Mouse (Mus musculus) MEL (cell line): Measurements from ENCODE around the gene Cdkn3. TPM values are rescaled to one million over a fixed set of nuclear protein-coding genes. Genes with fewer than 3 reads are reported as not detected.

Experiments
- DNase-seq: peaks from one replicate; pipeline ENCODE4 v3.0.0; 2011; ENCODE audit warnings: low read depth, low spot score
- H3K27ac ChIP-seq: 2 replicates; pipeline ENCODE4 v1.5.1; 2012; ENCODE audit warnings: low read depth, mild to moderate bottlenecking, control low read depth, low read length, moderate library complexity; ENCODE audit not compliant: control insufficient read depth
- H3K27me3 ChIP-seq, 2 experiments: fragments of 150-350 bp in 1 of 2; sonication (generic) in 1 of 2; 2 replicates each; pipeline ENCODE4 v1.6.1; 2012; ENCODE audit warnings: low read length in 2 of 2, mild to moderate bottlenecking in 2 of 2, improper control_type of control experiment in 1 of 2, moderate library complexity in 1 of 2; ENCODE audit not compliant: insufficient read depth in 2 of 2, control insufficient read depth in 1 of 2
- H3K36me3 ChIP-seq, 2 experiments: 2 replicates each; pipeline ENCODE4 v1.6.1; 2012 to 2014; ENCODE audit warnings: low read length in 2 of 2, improper control_type of control experiment in 1 of 2, inconsistent platforms in 1 of 2, mild to moderate bottlenecking in 1 of 2; ENCODE audit not compliant: insufficient read depth in 2 of 2, control insufficient read depth in 1 of 2
- H3K4me1 ChIP-seq, 2 experiments: fragments of 150-350 bp in 1 of 2; sonication (generic) in 1 of 2; 2 replicates each; pipeline ENCODE4 v1.6.1; 2012; ENCODE audit warnings: low read length in 2 of 2, improper control_type of control experiment in 1 of 2, mild to moderate bottlenecking in 1 of 2; ENCODE audit not compliant: insufficient read depth in 2 of 2, control insufficient read depth in 1 of 2
- H3K4me3 ChIP-seq, 2 experiments: fragments of 150-350 bp in 1 of 2; sonication (generic) in 1 of 2; 2 replicates each; pipeline ENCODE4 v1.5.1; 2012; ENCODE audit warnings: low read depth in 2 of 2, low read length in 2 of 2, mild to moderate bottlenecking in 2 of 2, moderate library complexity in 2 of 2, control low read depth in 1 of 2, improper control_type of control experiment in 1 of 2; ENCODE audit not compliant: control insufficient read depth in 1 of 2, insufficient read depth in 1 of 2
- H3K79me2 ChIP-seq: 2 replicates; pipeline ENCODE4 v1.6.1; 2012; ENCODE audit warnings: mild to moderate bottlenecking, low read length, moderate library complexity; ENCODE audit not compliant: control insufficient read depth, poor library complexity, insufficient read depth
- H3K9ac ChIP-seq: 2 replicates; pipeline ENCODE4 v1.6.1; 2012; ENCODE audit warnings: low read depth, mild to moderate bottlenecking, control low read depth, low read length, moderate library complexity; ENCODE audit not compliant: control insufficient read depth, poor library complexity, severe bottlenecking
- H3K9me3 ChIP-seq: fragments of 150-350 bp; sonication (generic); replicated peaks from 2 replicates; pipeline ENCODE4 v1.6.1; 2012; ENCODE audit warnings: mild to moderate bottlenecking, low read length, improper control_type of control experiment, moderate library complexity; ENCODE audit not compliant: insufficient read depth
- BHLHE40 ChIP-seq: IDR thresholded peaks from 2 replicates; pipeline ENCODE4 v1.6.1; 2012; ENCODE audit warnings: low read depth, mild to moderate bottlenecking, inconsistent platforms, low read length, improper control_type of control experiment, borderline replicate concordance
- CHD1 ChIP-seq: IDR thresholded peaks from 2 replicates; pipeline ENCODE4 v1.6.1; 2012; ENCODE audit warnings: low read depth, mild to moderate bottlenecking, inconsistent platforms, low read length, improper control_type of control experiment
- CHD2 ChIP-seq: IDR thresholded peaks from 2 replicates; pipeline ENCODE4 v1.6.1; 2011; ENCODE audit warnings: low read length, improper control_type of control experiment
- CTCF ChIP-seq, 3 experiments: IDR thresholded peaks in 2 of 3; conservative IDR thresholded peaks in 1 of 3; 2 replicates each; pipeline ENCODE4 v1.5.1; 2011 to 2012; ENCODE audit warnings: low read length in 3 of 3, low read depth in 2 of 3, mild to moderate bottlenecking in 2 of 3, improper control_type of control experiment in 1 of 3, inconsistent platforms in 1 of 3, mixed read lengths in 1 of 3, moderate library complexity in 1 of 3; ENCODE audit not compliant: control insufficient read depth in 1 of 3, insufficient read depth in 1 of 3, poor library complexity in 1 of 3, severe bottlenecking in 1 of 3
- EP300 ChIP-seq, 2 experiments: IDR thresholded peaks; 2 replicates each; pipeline ENCODE4 v1.6.1; 2011; ENCODE audit warnings: improper control_type of control experiment in 2 of 2, low read length in 2 of 2, low read depth in 1 of 2, mild to moderate bottlenecking in 1 of 2
- ETS1 ChIP-seq: IDR thresholded peaks from 2 replicates; pipeline ENCODE4 v1.6.1; 2012; ENCODE audit warnings: low read depth, mild to moderate bottlenecking, inconsistent platforms, low read length, improper control_type of control experiment, moderate library complexity
- JUND ChIP-seq: IDR thresholded peaks from 2 replicates; pipeline ENCODE4 v1.6.1; 2011; ENCODE audit warnings: low read depth, mild to moderate bottlenecking, improper control_type of control experiment, low read length
- KAT2A ChIP-seq: conservative IDR thresholded peaks from 2 replicates; pipeline ENCODE4 v1.6.1; 2012; ENCODE audit warnings: low read depth, low read length, improper control_type of control experiment, inconsistent platforms
- MAX ChIP-seq: IDR thresholded peaks from 2 replicates; pipeline ENCODE4 v1.6.1; 2011; ENCODE audit warnings: low read length, improper control_type of control experiment
- MAZ ChIP-seq: IDR thresholded peaks from 2 replicates; pipeline ENCODE4 v1.6.1; 2012; ENCODE audit warnings: low read depth, mild to moderate bottlenecking, inconsistent platforms, low read length, improper control_type of control experiment
- MYB ChIP-seq: IDR thresholded peaks from 2 replicates; pipeline ENCODE4 v1.6.1; 2011; ENCODE audit warnings: mild to moderate bottlenecking, low read depth, low read length, improper control_type of control experiment
- MYC ChIP-seq: IDR thresholded peaks from 2 replicates; pipeline ENCODE4 v1.6.1; 2011; ENCODE audit warnings: low read depth, mild to moderate bottlenecking, low read length, improper control_type of control experiment, moderate library complexity
- NELFE ChIP-seq: IDR thresholded peaks from 2 replicates; pipeline ENCODE4 v1.6.1; 2011; ENCODE audit warnings: low read depth, low read length, improper control_type of control experiment
- NRF1 ChIP-seq: IDR thresholded peaks from 2 replicates; pipeline ENCODE4 v1.6.1; 2014; ENCODE audit warnings: low read depth, mild to moderate bottlenecking, inconsistent platforms, low read length, improper control_type of control experiment, moderate library complexity; ENCODE audit not compliant: poor library complexity, insufficient read depth, severe bottlenecking
- POLR2A ChIP-seq, 2 experiments: IDR thresholded peaks; 2 replicates each; pipeline ENCODE4 v1.6.1; 2011 to 2012; ENCODE audit warnings: low read length in 2 of 2, mild to moderate bottlenecking in 2 of 2, control low read depth in 1 of 2, improper control_type of control experiment in 1 of 2, low read depth in 1 of 2, moderate library complexity in 1 of 2; ENCODE audit not compliant: control insufficient read depth in 1 of 2, insufficient read depth in 1 of 2, poor library complexity in 1 of 2
- POLR2AphosphoS5 ChIP-seq: IDR thresholded peaks from 2 replicates; pipeline ENCODE4 v1.6.1; 2012; ENCODE audit warnings: low read depth, borderline replicate concordance, mild to moderate bottlenecking, inconsistent platforms, low read length, moderate library complexity, mixed read lengths
- RAD21 ChIP-seq: IDR thresholded peaks from 2 replicates; pipeline ENCODE4 v1.6.1; 2011; ENCODE audit warnings: mild to moderate bottlenecking, low read depth, low read length, improper control_type of control experiment
- RCOR1 ChIP-seq: IDR thresholded peaks from 2 replicates; pipeline ENCODE4 v1.6.1; 2012; ENCODE audit warnings: low read depth, mild to moderate bottlenecking, inconsistent platforms, low read length, improper control_type of control experiment
- SMC3 ChIP-seq: IDR thresholded peaks from 2 replicates; pipeline ENCODE4 v1.6.1; 2011; ENCODE audit warnings: low read depth, low read length, improper control_type of control experiment
- TAL1 ChIP-seq: IDR thresholded peaks from 2 replicates; pipeline ENCODE4 v1.6.1; 2012; ENCODE audit warnings: mild to moderate bottlenecking, inconsistent platforms, low read length, moderate library complexity, mixed read lengths
- TCF12 ChIP-seq: IDR thresholded peaks from 2 replicates; pipeline ENCODE4 v1.6.1; 2014; ENCODE audit warnings: low read depth, mild to moderate bottlenecking, inconsistent platforms, low read length, improper control_type of control experiment, moderate library complexity
- ZNF384 ChIP-seq: IDR thresholded peaks from 2 replicates; pipeline ENCODE4 v1.6.1; 2012; ENCODE audit warnings: low read depth, mild to moderate bottlenecking, inconsistent platforms, low read length, improper control_type of control experiment
- polyA plus RNA-seq, 2 experiments: library from polyadenylated mRNA; stranded (reverse) in 1 of 2; unstranded in 1 of 2; fragments of >175 nt in 1 of 2; fragments of >200 nt in 1 of 2; gene quantifications; 2 replicates each; pipeline versions ENCODE4 v1.2.1 to v1.2.4; 2012; ENCODE audit warnings: low replicate concordance in 2 of 2, low read depth in 1 of 2; ENCODE audit not compliant: insufficient read length in 2 of 2, insufficient read depth in 1 of 2, missing spikeins in 1 of 2
- total RNA-seq: library from RNA; depleted of rRNA; stranded (reverse); fragments of 300-350 nt; gene quantifications from 2 replicates; pipeline ENCODE4 v1.2.3, GENCODE M21; 2012

Gene Cdkn3
- total and polyA plus RNA-seq, 3 experiments, result 15.7 to 19.6 TPM; not detected in 1

- H3K27ac ChIP-seq, result no peak overlapping the region
- no peaks in the 10 kb centered on the region for H3K27me3 ChIP-seq
- peaks cover 34% of the 10 kb centered on the region for H3K79me2 ChIP-seq
- H3K9ac ChIP-seq, result no peak overlapping the region
- peaks cover 14 to 17% of the 10 kb centered on the region in 2 experiments for H3K36me3 ChIP-seq
- no peak for TF ChIP-seq CHD1
- TF ChIP-seq BHLHE40, result no peak
- no peak for TF ChIP-seq CTCF (IDR thresholded peaks at IDR 0.05 in 2 of 3, conservative IDR thresholded peaks at IDR 0.05 in 1 of 3; ENCODE audit: control insufficient read depth in 1 of 3, insufficient read depth in 1 of 3, low read depth in 2 of 3, low read length in 3 of 3, poor library complexity in 1 of 3, severe bottlenecking in 1 of 3)
- TF ChIP-seq MAZ, result no peak
- no peak for TF ChIP-seq RAD21
- TF ChIP-seq NRF1, result no peak
- DNase-seq, result peak; percentile 34
- no peaks in the 10 kb centered on the region for H3K9me3 ChIP-seq
- peaks cover 0 to 10% of the 10 kb centered on the region in 2 experiments; a peak in 3 of 4 replicates for H3K4me1 ChIP-seq
- H3K4me3 ChIP-seq, result no peak overlapping the region
These were observed 55.3 kb downstream of the Cdkn3 start for GRCm38 (mm10) chr14:46815640-46816039.

- no peak overlapping the region for H3K27ac ChIP-seq
These were observed 56.7 kb downstream of the Cdkn3 start for GRCm38 (mm10) chr14:46816916-46817622.

More at GRCm38 (mm10) chr14:46816916-46817622, 56.7 kb downstream of the Cdkn3 start:
- peaks cover 4 to 15% of the 10 kb centered on the region in 2 experiments for H3K4me1 ChIP-seq
- no peak overlapping the region for H3K9ac ChIP-seq
- TF ChIP-seq KAT2A, result no peak
- no peak for TF ChIP-seq NRF1
- TF ChIP-seq POLR2AphosphoS5, result no peak
- no peak for TF ChIP-seq CHD2
- TF ChIP-seq NELFE, result no peak
- no peak for TF ChIP-seq CTCF (IDR thresholded peaks at IDR 0.05 in 2 of 3, conservative IDR thresholded peaks at IDR 0.05 in 1 of 3; ENCODE audit: control insufficient read depth in 1 of 3, insufficient read depth in 1 of 3, low read depth in 2 of 3, low read length in 3 of 3, poor library complexity in 1 of 3, severe bottlenecking in 1 of 3)
- TF ChIP-seq JUND, result no peak
- no peak for TF ChIP-seq ZNF384
- no peak for TF ChIP-seq MYC
- TF ChIP-seq EP300 (IDR thresholded peaks at IDR 0.05; ENCODE audit: low read depth in 1 of 2, low read length in 2 of 2), result no peak
- TF ChIP-seq MAX, result no peak
- TF ChIP-seq TCF12, result no peak
- TF ChIP-seq ETS1, result no peak
- no peak for TF ChIP-seq RCOR1
- TF ChIP-seq TAL1, result no peak
- no peak for TF ChIP-seq POLR2A (IDR thresholded peaks at IDR 0.05; ENCODE audit: control insufficient read depth in 1 of 2, insufficient read depth in 1 of 2, low read depth in 1 of 2, low read length in 2 of 2, poor library complexity in 1 of 2)
- TF ChIP-seq MYB, result no peak
- no peak for TF ChIP-seq SMC3
- no peak for TF ChIP-seq MAZ
- TF ChIP-seq, all 39 proteins: peak for 0
- Histone ChIP-seq H3K4me3 (no peak overlapping the region), H3K27me3 (no peaks in the 10 kb centered on the region), H3K79me2 (peaks cover 47% of the 10 kb centered on the region), H3K36me3 (peaks cover 11 to 17% of the 10 kb centered on the region in 2 experiments), H3K9me3 (no peaks in the 10 kb centered on the region)
- no peak for DNase-seq
